Mouse (Mus musculus) liver, adult 10 weeks (tissue): ENCODE measurements around the gene Nlrp4c. TPM values are rescaled to one million over a fixed set of nuclear protein-coding genes. Genes with fewer than 3 reads are reported as not detected.

Experiments used
- polyA plus RNA-seq: library from polyadenylated mRNA; stranded (reverse); fragments of 350-450 nt; fragmentation: Illumina TruSeq; extraction: RNeasy Lipid Tissue Mini Kit (QIAGEN cat#74804); gene quantifications from one replicate; pipeline ENCODE4 v1.2.3, GENCODE M21; 2014; ENCODE audit warnings: low read depth, low replicate concordance

The Nlrp4c gene
- polyA plus RNA-seq = not detected

DNA sequence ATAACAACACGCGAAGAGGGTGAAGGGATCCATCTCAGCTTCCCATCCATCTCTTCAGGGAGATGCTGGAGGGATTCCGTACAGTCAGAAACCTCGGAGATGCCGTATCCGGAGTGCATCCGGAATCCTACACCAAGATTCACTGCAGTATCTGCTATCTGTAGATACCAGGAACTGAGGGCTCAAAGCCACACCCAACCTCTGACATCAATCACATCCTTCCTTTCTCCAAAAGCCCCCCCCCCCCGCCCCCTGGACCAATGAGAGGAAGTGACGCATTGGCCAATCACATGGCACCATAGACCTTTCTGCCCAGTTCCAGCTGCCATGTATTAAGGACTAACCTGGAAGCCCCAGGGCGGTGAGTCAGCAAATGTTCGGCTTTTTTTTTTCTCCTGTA lies at the start of gene Nlrp4c:
Gene Nlrp4c, plus strand, starts transcription at position 301 of the 400 bp plus-strand sequence.

DNA sequence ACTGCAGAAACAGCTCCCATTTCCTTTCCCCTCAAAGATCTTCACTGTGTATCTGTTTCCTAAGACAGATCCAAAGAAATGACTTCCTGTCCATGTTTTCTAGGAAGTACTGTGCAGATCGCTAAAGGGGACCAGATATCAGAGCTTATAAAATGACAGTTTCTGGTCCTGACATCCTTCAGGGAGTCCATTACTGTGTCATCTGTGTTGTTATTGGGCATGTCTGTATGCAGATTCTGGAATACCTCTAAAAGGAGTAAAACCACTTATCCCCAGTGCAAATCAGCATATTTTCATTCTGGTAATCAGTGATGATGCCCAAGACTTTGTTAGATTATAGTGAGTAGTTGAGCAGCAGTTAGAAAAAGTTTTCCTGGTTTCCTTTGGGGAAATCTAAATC lies 34.1 kb upstream of the Nlrp4c start, which contains the start of gene Vmn1r65:
Gene Vmn1r65, minus strand, starts transcription at position 101 of the 400 bp plus-strand sequence.

Other genes starting within 250 kb of the Nlrp4c start
- not detected for gene Vmn1r63, start 239.7 kb upstream of the Nlrp4c start, polyA plus RNA-seq
- gene Vmn1r64, start 160.6 kb upstream of the Nlrp4c start, polyA plus RNA-seq = not detected
- gene Vmn1r65, start 34.2 kb upstream of the Nlrp4c start, polyA plus RNA-seq = not detected
- gene Zfp787, start 110.8 kb downstream of the Nlrp4c start, polyA plus RNA-seq = 5.3 TPM
- 4.8 TPM for gene Zfp444, start 127.1 kb downstream of the Nlrp4c start, polyA plus RNA-seq
- gene Galp, start 151.9 kb downstream of the Nlrp4c start, polyA plus RNA-seq = not detected
- gene Zscan5b, start 177.1 kb downstream of the Nlrp4c start, polyA plus RNA-seq = not detected
- gene Epp13, start 207.5 kb downstream of the Nlrp4c start, polyA plus RNA-seq = not detected
- gene Zfp667, start 241.4 kb downstream of the Nlrp4c start, polyA plus RNA-seq = 2.7 TPM